Mouse (Mus musculus): ENCODE measurements around the gene Astn2.
"Not testable (repeated sequence)": the region's sequence is repeated elsewhere in the genome, so short reads cannot be mapped to it uniquely, and the experiment has no call there.

The Astn2 gene

GRCm38 (mm10) chr4:65752941-65753340 lies 651.5 kb downstream of the Astn2 start:
- DNase-seq (ENCODE audit: low spot score) = no peak

GRCm38 (mm10) chr4:65744788-65745187 lies 659.6 kb downstream of the Astn2 start:
- DNase-seq (ENCODE audit: low spot score) = no peak

GRCm38 (mm10) chr4:65744088-65744610 lies 660.3 kb downstream of the Astn2 start:
- DNase-seq (ENCODE audit: low spot score) = no peak

GRCm38 (mm10) chr4:65743160-65743691 lies 661.2 kb downstream of the Astn2 start:
- no peak for DNase-seq (ENCODE audit: low spot score)

GRCm38 (mm10) chr4:65724414-65724813 lies 680.0 kb downstream of the Astn2 start:
- no peak for DNase-seq (ENCODE audit: low spot score)

GRCm38 (mm10) chr4:65719610-65720009 lies 684.8 kb downstream of the Astn2 start:
- DNase-seq (ENCODE audit: low spot score) = no peak

- DNase-seq (ENCODE audit: low spot score) = no peak
These were observed 686.5 kb downstream of the Astn2 start for GRCm38 (mm10) chr4:65717899-65718298.

GRCm38 (mm10) chr4:65716086-65716485 lies 688.3 kb downstream of the Astn2 start:
- no peak for DNase-seq (ENCODE audit: low spot score)

GRCm38 (mm10) chr4:65711678-65712077 lies 692.7 kb downstream of the Astn2 start:
- DNase-seq (ENCODE audit: low spot score) = no peak

GRCm38 (mm10) chr4:65710623-65711022 lies 693.8 kb downstream of the Astn2 start:
- no peak for DNase-seq (ENCODE audit: low spot score)

- DNase-seq (ENCODE audit: low spot score) = no peak
These were observed 702.6 kb downstream of the Astn2 start for GRCm38 (mm10) chr4:65701848-65702247.

GRCm38 (mm10) chr4:65699743-65700361 lies 704.6 kb downstream of the Astn2 start:
- no peak for DNase-seq (ENCODE audit: low spot score)

GRCm38 (mm10) chr4:65695241-65695640 lies 709.2 kb downstream of the Astn2 start:
- no peak for DNase-seq (ENCODE audit: low spot score)

- no peak for DNase-seq (ENCODE audit: low spot score)
These were observed 710.4 kb downstream of the Astn2 start for GRCm38 (mm10) chr4:65694011-65694410.

GRCm38 (mm10) chr4:65687006-65687723 lies 717.2 kb downstream of the Astn2 start:
- DNase-seq (ENCODE audit: low spot score) = no peak

- no peak for DNase-seq (ENCODE audit: low spot score)
These were observed 718.0 kb downstream of the Astn2 start for GRCm38 (mm10) chr4:65686258-65687005.

GRCm38 (mm10) chr4:65684401-65684800 lies 720.0 kb downstream of the Astn2 start:
- DNase-seq (ENCODE audit: low spot score) = no peak

- DNase-seq (ENCODE audit: low spot score) = not testable (repeated sequence)
These were observed 724.6 kb downstream of the Astn2 start for GRCm38 (mm10) chr4:65679786-65680185.

GRCm38 (mm10) chr4:65678929-65679328 lies 725.5 kb downstream of the Astn2 start:
- no peak for DNase-seq (ENCODE audit: low spot score)

GRCm38 (mm10) chr4:65678495-65678894 lies 725.9 kb downstream of the Astn2 start:
- no peak for DNase-seq (ENCODE audit: low spot score)

- DNase-seq (ENCODE audit: low spot score) = no peak
These were observed 730.0 kb downstream of the Astn2 start for GRCm38 (mm10) chr4:65674267-65674978.

GRCm38 (mm10) chr4:65673418-65673933 lies 730.9 kb downstream of the Astn2 start:
- no peak for DNase-seq (ENCODE audit: low spot score)

Data from yolk sac, embryonic 10.5 days (tissue).